Mouse (Mus musculus) testis, adult 2 months (tissue): ENCODE data around the gene Nrarp.
A peak's percentile ranks its signal among the peaks of the same experiment; 100 is the strongest.

Experiments
- CTCF ChIP-seq: fragments of 200-500 bp; IDR thresholded peaks from 2 replicates; pipeline ENCODE4 v1.5.1; 2012; ENCODE audit warnings: low read depth, mild to moderate bottlenecking, inconsistent platforms, low read length, moderate library complexity; ENCODE audit not compliant: control insufficient read depth, insufficient read depth, insufficient replicate concordance
- POLR2A ChIP-seq: fragments of 200-500 bp; IDR thresholded peaks from 2 replicates; pipeline ENCODE4 v1.6.1; 2012; ENCODE audit warnings: low read depth, mild to moderate bottlenecking, inconsistent platforms, low read length, moderate library complexity; ENCODE audit not compliant: control insufficient read depth

DNA sequence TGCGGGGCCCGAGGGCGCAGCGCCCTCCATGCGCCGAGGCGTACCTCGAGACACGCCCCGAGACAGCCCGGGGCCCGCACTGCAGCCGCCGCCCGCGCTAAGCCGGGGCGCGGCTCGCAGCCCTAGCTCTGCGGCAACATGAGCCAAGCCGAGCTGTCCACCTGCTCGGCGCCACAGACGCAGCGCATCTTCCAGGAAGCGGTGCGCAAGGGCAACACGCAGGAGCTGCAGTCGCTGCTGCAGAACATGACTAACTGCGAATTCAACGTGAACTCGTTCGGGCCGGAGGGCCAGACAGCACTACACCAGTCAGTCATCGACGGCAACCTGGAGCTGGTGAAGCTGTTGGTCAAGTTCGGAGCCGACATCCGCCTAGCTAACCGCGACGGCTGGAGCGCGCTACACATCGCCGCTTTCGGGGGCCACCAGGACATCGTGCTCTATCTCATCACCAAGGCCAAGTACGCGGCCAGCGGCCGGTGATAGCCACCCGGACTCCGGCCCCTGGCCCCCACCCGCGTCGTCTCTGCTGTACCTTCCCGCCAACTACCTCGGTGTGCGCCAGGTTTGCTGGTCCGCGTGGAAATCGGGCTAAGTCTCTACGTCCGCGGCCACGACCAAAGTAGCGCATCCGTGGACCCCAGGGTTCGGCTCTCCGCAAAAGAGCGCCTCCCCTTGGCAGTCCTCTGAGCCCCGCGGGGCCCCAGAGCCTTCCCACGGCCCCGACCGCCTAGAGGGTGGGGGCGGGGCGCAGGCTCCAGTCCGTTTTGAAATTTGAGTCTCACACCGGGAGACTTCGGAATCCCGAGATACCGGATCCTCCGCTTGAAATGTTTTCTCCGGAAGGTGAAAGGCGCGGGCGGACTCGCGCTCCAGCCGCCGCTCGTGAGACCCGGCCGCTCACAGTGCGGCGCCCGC, 674 bp downstream of the Nrarp start:
- TF ChIP-seq CTCF (no peak), POLR2A (0 out of 2 replicates have a peak, but pooled peaks have one; percentile 11)
